Mouse (Mus musculus) MEL (cell line): Measurements from ENCODE around the gene Nek11. TPM values are rescaled to one million over a fixed set of nuclear protein-coding genes. Genes with fewer than 3 reads are reported as not detected.

Source experiments
- DNase-seq: peaks from one replicate; pipeline ENCODE4 v3.0.0; 2011; ENCODE audit warnings: low read depth, low spot score
- H3K27ac ChIP-seq: 2 replicates; pipeline ENCODE4 v1.5.1; 2012; ENCODE audit warnings: low read depth, mild to moderate bottlenecking, control low read depth, low read length, moderate library complexity; ENCODE audit not compliant: control insufficient read depth
- H3K27me3 ChIP-seq, 2 experiments: fragments of 150-350 bp in 1 of 2; sonication (generic) in 1 of 2; 2 replicates each; pipeline ENCODE4 v1.6.1; 2012; ENCODE audit warnings: low read length in 2 of 2, mild to moderate bottlenecking in 2 of 2, improper control_type of control experiment in 1 of 2, moderate library complexity in 1 of 2; ENCODE audit not compliant: insufficient read depth in 2 of 2, control insufficient read depth in 1 of 2
- H3K36me3 ChIP-seq, 2 experiments: 2 replicates each; pipeline ENCODE4 v1.6.1; 2012 to 2014; ENCODE audit warnings: low read length in 2 of 2, improper control_type of control experiment in 1 of 2, inconsistent platforms in 1 of 2, mild to moderate bottlenecking in 1 of 2; ENCODE audit not compliant: insufficient read depth in 2 of 2, control insufficient read depth in 1 of 2
- H3K4me1 ChIP-seq, 2 experiments: fragments of 150-350 bp in 1 of 2; sonication (generic) in 1 of 2; 2 replicates each; pipeline ENCODE4 v1.6.1; 2012; ENCODE audit warnings: low read length in 2 of 2, improper control_type of control experiment in 1 of 2, mild to moderate bottlenecking in 1 of 2; ENCODE audit not compliant: insufficient read depth in 2 of 2, control insufficient read depth in 1 of 2
- H3K4me3 ChIP-seq, 2 experiments: fragments of 150-350 bp in 1 of 2; sonication (generic) in 1 of 2; 2 replicates each; pipeline ENCODE4 v1.5.1; 2012; ENCODE audit warnings: low read depth in 2 of 2, low read length in 2 of 2, mild to moderate bottlenecking in 2 of 2, moderate library complexity in 2 of 2, control low read depth in 1 of 2, improper control_type of control experiment in 1 of 2; ENCODE audit not compliant: control insufficient read depth in 1 of 2, insufficient read depth in 1 of 2
- H3K79me2 ChIP-seq: 2 replicates; pipeline ENCODE4 v1.6.1; 2012; ENCODE audit warnings: mild to moderate bottlenecking, low read length, moderate library complexity; ENCODE audit not compliant: control insufficient read depth, poor library complexity, insufficient read depth
- H3K9ac ChIP-seq: 2 replicates; pipeline ENCODE4 v1.6.1; 2012; ENCODE audit warnings: low read depth, mild to moderate bottlenecking, control low read depth, low read length, moderate library complexity; ENCODE audit not compliant: control insufficient read depth, poor library complexity, severe bottlenecking
- H3K9me3 ChIP-seq: fragments of 150-350 bp; sonication (generic); replicated peaks from 2 replicates; pipeline ENCODE4 v1.6.1; 2012; ENCODE audit warnings: mild to moderate bottlenecking, low read length, improper control_type of control experiment, moderate library complexity; ENCODE audit not compliant: insufficient read depth
- ETS1 ChIP-seq: IDR thresholded peaks from 2 replicates; pipeline ENCODE4 v1.6.1; 2012; ENCODE audit warnings: low read depth, mild to moderate bottlenecking, inconsistent platforms, low read length, improper control_type of control experiment, moderate library complexity
- GATA1 ChIP-seq: IDR thresholded peaks from 2 replicates; pipeline ENCODE4 v1.6.1; 2011; ENCODE audit warnings: low read depth, low read length, improper control_type of control experiment
- MAFK ChIP-seq: IDR thresholded peaks from 2 replicates; pipeline ENCODE4 v1.6.1; 2011; ENCODE audit warnings: low read depth, mild to moderate bottlenecking, low read length, improper control_type of control experiment, borderline replicate concordance
- MYB ChIP-seq: IDR thresholded peaks from 2 replicates; pipeline ENCODE4 v1.6.1; 2011; ENCODE audit warnings: mild to moderate bottlenecking, low read depth, low read length, improper control_type of control experiment
- MYC ChIP-seq: IDR thresholded peaks from 2 replicates; pipeline ENCODE4 v1.6.1; 2011; ENCODE audit warnings: low read depth, mild to moderate bottlenecking, low read length, improper control_type of control experiment, moderate library complexity
- NELFE ChIP-seq: IDR thresholded peaks from 2 replicates; pipeline ENCODE4 v1.6.1; 2011; ENCODE audit warnings: low read depth, low read length, improper control_type of control experiment
- POLR2A ChIP-seq, 2 experiments: IDR thresholded peaks; 2 replicates each; pipeline ENCODE4 v1.6.1; 2011 to 2012; ENCODE audit warnings: low read length in 2 of 2, mild to moderate bottlenecking in 2 of 2, control low read depth in 1 of 2, improper control_type of control experiment in 1 of 2, low read depth in 1 of 2, moderate library complexity in 1 of 2; ENCODE audit not compliant: control insufficient read depth in 1 of 2, insufficient read depth in 1 of 2, poor library complexity in 1 of 2
- POLR2AphosphoS2 ChIP-seq: IDR thresholded peaks from 2 replicates; pipeline ENCODE4 v1.6.1; 2011; ENCODE audit warnings: low read length, improper control_type of control experiment
- POLR2AphosphoS5 ChIP-seq: IDR thresholded peaks from 2 replicates; pipeline ENCODE4 v1.6.1; 2012; ENCODE audit warnings: low read depth, borderline replicate concordance, mild to moderate bottlenecking, inconsistent platforms, low read length, moderate library complexity, mixed read lengths
- RAD21 ChIP-seq: IDR thresholded peaks from 2 replicates; pipeline ENCODE4 v1.6.1; 2011; ENCODE audit warnings: mild to moderate bottlenecking, low read depth, low read length, improper control_type of control experiment
- RCOR1 ChIP-seq: IDR thresholded peaks from 2 replicates; pipeline ENCODE4 v1.6.1; 2012; ENCODE audit warnings: low read depth, mild to moderate bottlenecking, inconsistent platforms, low read length, improper control_type of control experiment
- TCF12 ChIP-seq: IDR thresholded peaks from 2 replicates; pipeline ENCODE4 v1.6.1; 2014; ENCODE audit warnings: low read depth, mild to moderate bottlenecking, inconsistent platforms, low read length, improper control_type of control experiment, moderate library complexity
- UBTF ChIP-seq: IDR thresholded peaks from 2 replicates; pipeline ENCODE4 v1.6.1; 2012; ENCODE audit warnings: low read depth, mild to moderate bottlenecking, inconsistent platforms, low read length, improper control_type of control experiment, moderate library complexity, borderline replicate concordance; ENCODE audit not compliant: insufficient read depth
- ZKSCAN1 ChIP-seq: IDR thresholded peaks from 2 replicates; pipeline ENCODE4 v1.6.1; 2012; ENCODE audit warnings: low read depth, mild to moderate bottlenecking, inconsistent platforms, low read length, improper control_type of control experiment, moderate library complexity
- ZMIZ1 ChIP-seq: IDR thresholded peaks from 2 replicates; pipeline ENCODE4 v1.6.1; 2012; ENCODE audit warnings: low read depth, mild to moderate bottlenecking, inconsistent platforms, low read length, improper control_type of control experiment, moderate library complexity
- ZNF384 ChIP-seq: IDR thresholded peaks from 2 replicates; pipeline ENCODE4 v1.6.1; 2012; ENCODE audit warnings: low read depth, mild to moderate bottlenecking, inconsistent platforms, low read length, improper control_type of control experiment
- polyA plus RNA-seq, 2 experiments: library from polyadenylated mRNA; stranded (reverse) in 1 of 2; unstranded in 1 of 2; fragments of >175 nt in 1 of 2; fragments of >200 nt in 1 of 2; gene quantifications; 2 replicates each; pipeline versions ENCODE4 v1.2.1 to v1.2.4; 2012; ENCODE audit warnings: low replicate concordance in 2 of 2, low read depth in 1 of 2; ENCODE audit not compliant: insufficient read length in 2 of 2, insufficient read depth in 1 of 2, missing spikeins in 1 of 2
- total RNA-seq: library from RNA; depleted of rRNA; stranded (reverse); fragments of 300-350 nt; gene quantifications from 2 replicates; pipeline ENCODE4 v1.2.3, GENCODE M21; 2012

Gene Nek11
- total and polyA plus RNA-seq, 3 experiments: 0.03 TPM; not detected in 2

GRCm38 (mm10) chr9:105377622-105378021 is 17.7 kb downstream of the Nek11 start:
- Histone ChIP-seq H3K4me3 (no peak overlapping the region), H3K79me2 (no peaks in the 10 kb centered on the region), H3K27me3 (no peaks in the 10 kb centered on the region; a peak in 1 of 4 replicates), H3K9me3 (no peaks in the 10 kb centered on the region), H3K27ac (no peak overlapping the region), H3K4me1 (no peaks in the 10 kb centered on the region), H3K36me3 (no peaks in the 10 kb centered on the region), H3K9ac (no peak overlapping the region)
- DNase-seq: no peak
- no peak for TF ChIP-seq TCF12
- TF ChIP-seq ZNF384: no peak
- no peak for TF ChIP-seq RCOR1
- no peak for TF ChIP-seq GATA1
- TF ChIP-seq ZKSCAN1: no peak
- TF ChIP-seq POLR2AphosphoS2: no peak
- TF ChIP-seq NELFE: no peak
- no peak for TF ChIP-seq MYC
- no peak for TF ChIP-seq MYB
- no peak for TF ChIP-seq ETS1
- no peak for TF ChIP-seq UBTF

GRCm38 (mm10) chr9:105376954-105377530 is 18.3 kb downstream of the Nek11 start:
- H3K27me3 ChIP-seq: no peaks in the 10 kb centered on the region; a peak in 1 of 4 replicates
- TF ChIP-seq POLR2A (IDR thresholded peaks at IDR 0.05; ENCODE audit: control insufficient read depth in 1 of 2, insufficient read depth in 1 of 2, low read depth in 1 of 2, low read length in 2 of 2, poor library complexity in 1 of 2): no peak
- no peak for TF ChIP-seq RAD21
- no peak for TF ChIP-seq UBTF
- TF ChIP-seq TCF12: no peak
- TF ChIP-seq ZKSCAN1: no peak
- no peak for TF ChIP-seq ZMIZ1
- TF ChIP-seq POLR2AphosphoS5: no peak
- TF ChIP-seq MAFK: no peak
- H3K36me3 ChIP-seq: no peaks in the 10 kb centered on the region
- no peak overlapping the region for H3K4me3 ChIP-seq
- H3K27ac ChIP-seq: no peak overlapping the region
- DNase-seq: no peak
- no peaks in the 10 kb centered on the region for H3K9me3 ChIP-seq
- H3K9ac ChIP-seq: no peak overlapping the region
- H3K79me2 ChIP-seq: no peaks in the 10 kb centered on the region
- H3K4me1 ChIP-seq: no peaks in the 10 kb centered on the region
